Mouse (Mus musculus) erythroid progenitor cell, adult 5-6 weeks (primary cell): Measurements from ENCODE around the gene Ephb1. TPM values are rescaled to one million over a fixed set of nuclear protein-coding genes. Genes with fewer than 3 reads are reported as not detected.

ENCODE experiments used
- ATAC-seq: replicated peaks from 2 replicates; pipeline ENCODE4 v1.8.0; 2016; ENCODE audit warnings: moderate number of reproducible peaks, mild to moderate bottlenecking, moderate TSS enrichment, inconsistent platforms; ENCODE audit not compliant: poor library complexity, low FRiP score, severe bottlenecking
- total RNA-seq, 2 experiments: library from RNA; stranded (forward) in 1 of 2; stranded (reverse) in 1 of 2; fragments of 150-400 nt in 1 of 2; fragments of 186-747, 209-891 nt in 1 of 2; gene quantifications; 2 replicates each; pipeline versions ENCODE4 v1.2.3 to v1.2.4; 2015 to 2017; ENCODE audit warnings: low replicate concordance in 2 of 2

The Ephb1 gene
- total RNA-seq, 2 experiments from 2014 or later = not detected

DNA sequence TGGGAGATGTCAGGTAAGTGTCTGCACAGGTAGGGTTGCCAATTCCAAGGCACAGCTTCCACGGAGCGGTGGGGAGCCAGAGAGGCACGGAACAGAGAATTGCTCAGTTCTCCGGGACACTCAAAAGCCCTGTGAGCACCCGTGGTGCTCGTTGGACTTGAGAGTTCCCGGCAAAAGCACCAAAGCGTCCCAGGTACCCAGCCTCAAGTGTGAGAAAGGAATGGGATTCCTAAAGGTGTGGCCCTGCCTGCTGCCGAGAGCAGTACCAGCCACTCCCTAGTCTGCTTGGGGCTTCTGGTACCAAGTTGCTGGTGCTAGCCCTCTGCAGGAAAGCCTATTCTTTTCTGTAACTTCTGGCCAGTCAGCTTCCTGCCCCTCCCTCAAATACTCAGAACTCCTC, 164.4 kb downstream of the Ephb1 start:
- no peak for ATAC-seq

DNA sequence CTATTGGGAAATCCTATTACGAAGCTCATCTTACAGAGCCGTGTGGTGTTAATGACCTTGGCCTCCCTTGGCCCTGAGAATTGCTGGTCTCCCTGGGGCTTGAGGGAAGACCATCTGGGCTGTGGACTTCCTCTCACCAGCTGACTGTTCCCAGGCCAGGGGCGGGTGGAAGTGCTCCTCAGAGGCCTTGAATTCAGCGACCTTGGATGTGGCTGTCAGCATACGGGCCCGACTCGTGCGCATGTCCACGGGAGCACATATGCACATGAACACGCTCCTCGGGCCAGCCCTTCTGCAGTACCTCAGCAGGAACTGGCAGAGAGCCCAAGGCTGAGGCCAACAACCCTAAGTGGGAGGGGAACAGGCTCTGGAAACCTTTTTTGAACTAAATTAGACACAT, 165.1 kb downstream of the Ephb1 start:
- no peak for ATAC-seq

GRCm38 (mm10) chr9:102183663-102184274, 170.7 kb downstream of the Ephb1 start:
- ATAC-seq = no peak

DNA sequence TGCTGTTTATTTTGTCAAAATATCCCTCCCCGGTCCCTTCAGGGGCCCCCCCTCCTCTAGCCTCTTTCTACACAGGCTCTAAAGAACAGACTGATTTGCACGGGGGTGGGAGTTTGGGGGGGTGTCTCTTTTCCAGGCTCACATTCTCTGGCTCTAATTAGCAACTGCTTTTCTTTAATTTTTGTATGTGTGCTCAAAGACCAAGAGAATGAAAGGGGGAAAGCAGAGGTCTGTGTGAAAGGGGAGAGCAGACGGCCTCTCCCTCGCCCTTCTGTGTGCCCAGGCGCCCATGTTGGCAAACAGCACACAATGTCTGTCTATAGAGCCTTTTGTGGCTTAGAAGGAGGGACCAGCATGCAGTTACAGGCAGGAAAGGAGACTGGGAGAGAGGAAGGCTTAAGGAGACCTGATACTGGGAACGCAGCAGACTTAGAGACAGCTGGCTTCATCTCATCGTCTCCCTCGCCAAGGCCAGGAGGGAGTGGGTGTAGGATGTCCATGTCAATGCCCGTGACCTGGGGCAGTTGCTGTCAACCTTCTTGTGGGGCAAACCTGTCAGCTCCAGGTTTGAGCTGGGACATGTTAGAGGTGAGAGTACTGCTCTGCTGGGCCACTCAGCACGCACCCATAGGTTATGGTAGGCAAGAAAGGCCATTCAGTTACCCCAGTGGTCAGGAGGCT, 172.5 kb downstream of the Ephb1 start:
- ATAC-seq = no peak

- no peak for ATAC-seq
These were observed 173.2 kb downstream of the Ephb1 start for GRCm38 (mm10) chr9:102181276-102181675.

DNA sequence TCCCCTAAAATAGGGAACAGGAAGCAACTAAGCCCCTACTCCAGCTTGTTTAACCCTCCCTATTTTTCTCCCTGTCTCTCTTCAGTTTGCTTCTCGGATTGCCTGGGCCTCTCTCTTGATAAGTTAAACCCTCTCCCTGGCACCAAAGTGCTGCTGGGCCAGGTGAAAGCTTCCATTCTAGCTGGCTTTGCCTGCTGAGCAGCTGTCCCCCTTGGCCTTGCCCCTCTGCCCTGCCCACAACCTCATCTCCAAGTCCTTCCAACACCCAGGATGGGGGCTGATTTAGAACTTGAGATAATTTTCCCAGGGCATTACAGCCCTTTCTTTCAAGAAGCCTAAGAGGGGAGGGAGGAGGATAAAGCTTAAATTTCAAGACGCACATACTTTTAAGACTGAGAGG, 174.0 kb downstream of the Ephb1 start:
- no peak for ATAC-seq

- no peak for ATAC-seq
These were observed 174.4 kb downstream of the Ephb1 start for GRCm38 (mm10) chr9:102180070-102180469.

- no peak for ATAC-seq
These were observed 184.8 kb downstream of the Ephb1 start for GRCm38 (mm10) chr9:102169706-102170105.

DNA sequence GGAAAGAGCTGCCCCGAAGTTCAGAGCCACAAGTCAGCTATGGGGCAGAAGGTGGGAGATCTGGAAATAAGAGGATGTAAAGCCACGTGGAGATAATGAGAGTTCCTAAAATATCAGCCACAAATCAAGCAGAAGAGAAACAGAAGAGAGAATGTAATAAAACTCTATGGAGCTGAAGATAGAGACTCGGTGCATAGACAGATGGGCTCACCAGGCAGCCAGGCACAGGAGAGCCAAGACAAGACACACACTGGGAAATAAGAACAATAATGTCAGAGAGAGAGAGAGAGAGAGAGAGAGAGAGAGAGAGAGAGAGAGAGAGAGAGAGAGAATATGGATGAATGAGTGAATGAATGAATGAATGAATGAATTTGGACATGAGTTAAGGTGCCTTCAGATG, 198.6 kb downstream of the Ephb1 start:
- ATAC-seq = no peak

- ATAC-seq = no peak
These were observed 215.3 kb downstream of the Ephb1 start for GRCm38 (mm10) chr9:102139181-102139580.

- ATAC-seq = no peak
These were observed 215.8 kb downstream of the Ephb1 start for GRCm38 (mm10) chr9:102138671-102139070.

- no peak for ATAC-seq
These were observed 216.3 kb downstream of the Ephb1 start for GRCm38 (mm10) chr9:102138187-102138586.

DNA sequence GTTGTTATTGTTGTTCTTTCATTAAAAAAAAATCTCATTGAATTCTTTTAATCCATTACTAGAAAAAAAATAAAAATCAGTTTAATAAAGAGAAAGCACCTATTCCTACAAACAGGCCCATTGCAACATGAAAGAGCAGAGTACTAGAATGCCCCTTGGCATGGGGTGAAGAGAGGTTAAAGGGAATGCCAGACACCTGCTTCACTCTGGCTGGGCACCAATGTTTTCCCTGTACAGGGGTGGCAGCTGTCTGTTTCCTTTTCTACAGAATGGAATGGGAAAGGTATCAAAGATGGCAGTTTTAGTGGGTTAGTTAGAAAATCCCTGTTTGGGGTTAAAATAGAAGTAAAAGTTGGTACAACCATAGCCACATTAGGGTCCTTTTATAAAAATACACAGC, 224.0 kb downstream of the Ephb1 start:
- no peak for ATAC-seq

- ATAC-seq = no peak
These were observed 228.0 kb downstream of the Ephb1 start for GRCm38 (mm10) chr9:102126510-102126909.

DNA sequence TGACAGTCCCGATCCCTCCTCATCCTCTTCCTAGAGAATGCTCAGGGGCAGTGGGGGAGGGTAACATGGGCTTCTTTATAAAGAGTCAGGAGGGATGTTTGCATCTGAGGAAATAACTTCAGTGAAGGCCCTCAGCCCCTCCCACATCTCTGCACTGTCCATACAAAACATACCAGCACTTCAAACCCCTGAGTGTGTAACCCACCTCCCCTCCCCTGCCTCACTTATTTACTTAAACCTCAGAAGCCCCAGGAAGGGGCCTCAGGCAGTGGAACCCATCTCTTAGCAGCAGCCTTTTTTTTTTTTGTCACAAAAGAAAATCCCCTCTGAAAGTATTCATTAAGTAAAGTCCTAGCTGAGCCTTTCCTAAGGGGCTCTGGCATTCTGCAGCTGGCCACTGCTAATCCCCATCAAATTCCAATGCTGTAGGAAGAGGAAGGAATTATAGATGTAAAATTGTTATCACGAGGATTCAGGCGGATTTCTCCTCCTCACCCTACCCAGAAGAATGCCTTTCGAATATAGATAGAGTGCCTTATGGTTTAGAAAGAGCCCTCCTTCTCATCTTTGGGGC, 231.5 kb downstream of the Ephb1 start:
- no peak for ATAC-seq

GRCm38 (mm10) chr9:102119422-102119821, 235.1 kb downstream of the Ephb1 start:
- no peak for ATAC-seq

GRCm38 (mm10) chr9:102115326-102115725, 239.2 kb downstream of the Ephb1 start:
- ATAC-seq = no peak

DNA sequence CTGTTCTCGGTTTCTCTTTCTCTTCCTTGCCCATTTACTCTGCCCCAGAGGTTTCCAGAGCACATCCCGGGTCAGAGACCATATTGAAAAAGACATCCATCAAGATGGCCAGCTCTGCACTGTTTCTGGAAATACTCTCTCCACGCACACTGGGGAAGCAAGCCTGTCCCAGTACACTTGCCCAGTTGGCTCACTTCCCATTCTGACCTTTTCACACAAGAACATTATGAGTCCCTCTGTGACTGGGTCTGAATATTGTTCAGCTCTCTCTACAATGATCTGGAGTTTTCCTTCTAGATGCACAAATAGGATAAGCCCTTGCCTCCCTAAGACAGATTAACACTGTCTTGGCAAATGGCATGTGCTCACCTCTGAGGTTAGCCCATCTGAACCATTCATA, 243.0 kb downstream of the Ephb1 start:
- no peak for ATAC-seq

- no peak for ATAC-seq
These were observed 246.5 kb downstream of the Ephb1 start for GRCm38 (mm10) chr9:102107978-102108377.

- ATAC-seq = no peak
These were observed 247.3 kb downstream of the Ephb1 start for GRCm38 (mm10) chr9:102107213-102107612.

DNA sequence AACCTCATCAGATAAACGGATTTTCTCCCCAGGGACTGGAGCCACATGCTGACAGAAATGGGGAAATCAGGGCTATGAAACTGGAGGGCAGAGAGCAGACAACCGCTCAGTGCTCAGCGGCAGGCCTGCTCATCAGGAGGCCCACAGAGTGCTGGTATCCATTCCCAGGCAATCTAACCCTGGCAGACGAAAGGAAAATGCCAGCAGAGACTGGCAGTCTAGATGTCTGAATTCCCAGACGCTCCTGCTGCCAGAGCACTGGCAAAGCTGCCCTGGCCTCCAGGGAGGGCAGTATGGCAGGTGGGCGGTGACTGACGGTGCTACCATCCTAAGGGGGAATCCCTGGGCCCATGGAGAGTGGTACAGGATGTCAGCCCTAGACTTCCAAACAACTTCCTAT, 257.7 kb downstream of the Ephb1 start:
- ATAC-seq = no peak
